Mouse (Mus musculus) adrenal gland, postnatal 14 days (tissue): Measurements from ENCODE around the gene Sox1. TPM values are rescaled to one million over a fixed set of nuclear protein-coding genes. Genes with fewer than 3 reads are reported as not detected.
A peak's percentile ranks its signal among the peaks of the same experiment; 100 is the strongest.

Source experiments
- DNase-seq: peaks from one replicate; pipeline ENCODE4 v3.0.0; 2021; ENCODE audit warnings: mixed read lengths
- total RNA-seq: library from RNA; stranded (reverse); gene quantifications from 2 replicates; pipeline ENCODE4 v1.2.3, GENCODE M21; 2021

Sox1 gene
- total RNA-seq, 1 experiment from 2014 or later, result not detected

GRCm38 (mm10) chr8:12389116-12389471, 6.0 kb upstream of the Sox1 start:
- no peak for DNase-seq

GRCm38 (mm10) chr8:12389801-12390639, 5.1 kb upstream of the Sox1 start:
- DNase-seq, result no peak

- no peak for DNase-seq
Observed at GRCm38 (mm10) chr8:12390640-12391365, 4.3 kb upstream of the Sox1 start.

GRCm38 (mm10) chr8:12391366-12392250, 3.5 kb upstream of the Sox1 start:
- no peak for DNase-seq

- DNase-seq, result no peak
Observed at GRCm38 (mm10) chr8:12392801-12393200, 2.3 kb upstream of the Sox1 start.

GRCm38 (mm10) chr8:12394385-12395000, 602 bp upstream of the Sox1 start:
- DNase-seq, result no peak

GRCm38 (mm10) chr8:12396501-12397345, 1.6 kb downstream of the Sox1 start:
- no peak for DNase-seq

GRCm38 (mm10) chr8:12397346-12397925, 2.3 kb downstream of the Sox1 start:
- no peak for DNase-seq

- no peak for DNase-seq
Observed at GRCm38 (mm10) chr8:12398011-12398945, 3.2 kb downstream of the Sox1 start.

- no peak for DNase-seq
Observed at GRCm38 (mm10) chr8:12399421-12400205, 4.5 kb downstream of the Sox1 start.

- DNase-seq, result no peak
Observed at GRCm38 (mm10) chr8:12400611-12401390, 5.7 kb downstream of the Sox1 start.

GRCm38 (mm10) chr8:12401391-12402270, 6.5 kb downstream of the Sox1 start:
- no peak for DNase-seq

GRCm38 (mm10) chr8:12402709-12403108, 7.6 kb downstream of the Sox1 start:
- no peak for DNase-seq

GRCm38 (mm10) chr8:12408020-12408419, 12.9 kb downstream of the Sox1 start:
- no peak for DNase-seq

- no peak for DNase-seq
Observed at GRCm38 (mm10) chr8:12409976-12410375, 14.9 kb downstream of the Sox1 start.

GRCm38 (mm10) chr8:12417056-12417455, 22.0 kb downstream of the Sox1 start:
- DNase-seq, result peak; percentile 17

- no peak for DNase-seq
Observed at GRCm38 (mm10) chr8:12420537-12420936, 25.4 kb downstream of the Sox1 start.
